Mouse (Mus musculus) inflammation-experienced regulatory T-cells, adult 6 months (primary cell): Measurements from ENCODE around the gene Ramp2. TPM values are rescaled to one million over a fixed set of nuclear protein-coding genes. Genes with fewer than 3 reads are reported as not detected.

Experiments used
- ATAC-seq: one replicate; pipeline ENCODE4 v1.8.0; 2017
- polyA plus RNA-seq, 3 experiments: library from polyadenylated mRNA; unstranded; fragments of 100-300 nt; shearing (Covaris generic); gene quantifications; one replicate each; pipeline ENCODE4 v1.2.1; 2017

Gene Ramp2
- polyA plus RNA-seq, 3 experiments from 2014 or later, result not detected

DNA sequence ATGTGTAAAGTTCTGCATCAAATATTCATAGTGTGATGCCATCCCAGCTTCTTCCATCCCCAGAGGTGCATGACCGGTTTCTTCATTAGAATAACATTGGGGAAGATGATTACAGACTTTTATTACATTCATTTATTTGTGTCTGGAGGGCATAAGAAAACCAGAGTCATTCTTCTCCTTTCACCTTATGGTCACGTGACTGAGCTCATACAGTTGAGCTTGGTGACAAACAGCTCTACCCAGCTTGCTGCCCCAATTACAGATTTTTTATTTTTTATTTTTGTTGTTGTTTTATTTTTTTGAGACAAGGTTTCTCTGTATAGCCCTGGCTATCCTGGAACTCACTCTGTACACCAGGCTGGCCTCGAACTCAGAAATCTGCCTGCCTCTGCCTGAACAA is 26.6 kb downstream of the Ramp2 start:
- ATAC-seq, result no peak

DNA sequence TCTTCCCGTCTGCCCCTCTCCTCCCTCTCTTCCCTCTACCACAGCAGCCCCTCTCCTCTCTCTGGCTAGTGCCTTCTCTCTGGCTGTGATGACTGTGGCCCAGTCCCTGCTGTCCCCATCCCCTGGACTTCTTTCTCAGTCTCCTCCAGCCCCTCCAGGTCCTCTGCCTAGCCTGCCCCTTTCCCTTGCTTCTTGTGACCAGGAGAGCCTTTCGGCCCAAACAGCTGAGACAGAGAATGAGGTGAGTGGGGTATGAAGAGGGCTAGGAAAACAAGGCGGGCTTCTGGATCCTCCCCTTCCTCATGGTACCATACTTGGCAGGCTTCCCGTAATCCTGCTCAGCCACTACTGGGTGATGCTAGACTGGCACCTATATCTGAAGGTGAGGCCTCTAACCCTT is 29.5 kb downstream of the Ramp2 start:
- no peak for ATAC-seq

DNA sequence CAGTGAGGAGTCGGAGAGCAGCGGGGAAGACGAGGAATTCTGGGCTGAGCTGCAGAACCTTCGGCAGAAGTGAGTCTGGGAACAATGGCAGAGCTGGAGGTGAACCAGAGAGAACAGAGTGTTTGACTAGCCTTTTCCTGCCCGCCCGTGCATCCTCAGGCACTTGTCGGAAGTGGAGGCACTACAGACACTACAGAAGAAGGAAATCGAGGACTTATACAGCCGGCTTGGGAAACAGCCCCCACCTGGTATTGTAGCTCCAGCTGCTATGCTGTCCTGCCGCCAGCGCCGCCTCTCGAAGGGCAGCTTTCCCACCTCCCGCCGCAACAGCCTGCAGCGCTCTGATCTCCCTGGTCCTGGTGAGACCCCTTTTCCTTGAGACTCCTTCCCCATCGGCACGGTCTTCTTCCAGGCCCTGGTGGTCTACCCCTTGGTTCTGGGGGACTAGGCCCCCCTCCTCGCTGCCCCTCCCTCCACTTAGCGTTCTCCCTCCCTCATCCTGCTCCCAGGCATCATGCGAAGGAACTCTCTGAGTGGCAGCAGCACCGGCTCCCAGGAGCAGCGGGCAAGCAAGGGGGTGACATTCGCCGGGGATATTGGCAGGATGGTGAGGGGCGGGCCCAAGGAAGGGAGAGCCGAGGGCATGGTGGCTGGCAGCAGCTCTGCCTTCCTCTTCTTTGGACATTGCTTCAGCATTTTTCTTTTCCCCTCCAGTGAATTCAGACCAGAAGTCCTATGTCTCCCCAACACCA is 30.7 kb downstream of the Ramp2 start:
- no peak for ATAC-seq

DNA sequence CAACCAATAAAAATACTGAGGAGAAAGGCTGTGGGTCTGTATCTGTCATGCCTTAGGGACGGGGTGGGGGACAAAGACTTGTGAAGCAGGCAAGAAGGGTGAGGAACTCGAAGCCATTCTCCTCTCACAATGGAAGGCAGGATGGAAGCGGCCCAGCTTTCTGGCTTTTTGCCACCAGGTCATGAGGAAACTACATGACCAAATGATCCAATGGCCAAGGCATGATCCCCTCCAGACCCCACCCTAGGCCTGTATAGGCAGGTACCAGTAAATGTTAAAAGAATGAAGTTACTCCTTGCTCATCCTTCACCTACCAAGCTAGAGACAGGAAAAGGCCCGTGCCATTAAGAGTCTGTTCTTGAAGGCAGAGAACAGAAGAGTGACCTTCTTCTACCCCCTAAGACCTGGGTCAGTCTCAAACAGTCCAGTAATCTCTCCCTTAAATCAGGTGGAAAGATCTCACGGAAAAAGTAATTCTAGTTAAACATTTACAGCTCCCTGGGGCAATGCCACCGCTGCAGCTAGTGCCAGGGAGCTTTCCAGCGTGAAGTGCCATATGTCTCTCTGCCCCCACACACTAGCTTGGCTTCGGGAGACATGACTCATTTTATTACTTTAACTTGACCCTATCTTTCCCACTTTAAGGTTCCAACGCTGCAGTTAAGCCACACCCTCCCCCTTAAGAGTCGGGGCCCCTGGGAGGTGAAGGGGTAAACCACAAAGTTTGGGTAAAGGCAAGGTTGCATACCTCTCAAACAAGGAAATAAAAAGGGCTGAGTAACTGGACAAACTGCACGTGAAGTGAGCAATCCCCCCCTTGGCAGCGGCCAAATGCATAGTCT is 31.8 kb downstream of the Ramp2 start:
- no peak for ATAC-seq

DNA sequence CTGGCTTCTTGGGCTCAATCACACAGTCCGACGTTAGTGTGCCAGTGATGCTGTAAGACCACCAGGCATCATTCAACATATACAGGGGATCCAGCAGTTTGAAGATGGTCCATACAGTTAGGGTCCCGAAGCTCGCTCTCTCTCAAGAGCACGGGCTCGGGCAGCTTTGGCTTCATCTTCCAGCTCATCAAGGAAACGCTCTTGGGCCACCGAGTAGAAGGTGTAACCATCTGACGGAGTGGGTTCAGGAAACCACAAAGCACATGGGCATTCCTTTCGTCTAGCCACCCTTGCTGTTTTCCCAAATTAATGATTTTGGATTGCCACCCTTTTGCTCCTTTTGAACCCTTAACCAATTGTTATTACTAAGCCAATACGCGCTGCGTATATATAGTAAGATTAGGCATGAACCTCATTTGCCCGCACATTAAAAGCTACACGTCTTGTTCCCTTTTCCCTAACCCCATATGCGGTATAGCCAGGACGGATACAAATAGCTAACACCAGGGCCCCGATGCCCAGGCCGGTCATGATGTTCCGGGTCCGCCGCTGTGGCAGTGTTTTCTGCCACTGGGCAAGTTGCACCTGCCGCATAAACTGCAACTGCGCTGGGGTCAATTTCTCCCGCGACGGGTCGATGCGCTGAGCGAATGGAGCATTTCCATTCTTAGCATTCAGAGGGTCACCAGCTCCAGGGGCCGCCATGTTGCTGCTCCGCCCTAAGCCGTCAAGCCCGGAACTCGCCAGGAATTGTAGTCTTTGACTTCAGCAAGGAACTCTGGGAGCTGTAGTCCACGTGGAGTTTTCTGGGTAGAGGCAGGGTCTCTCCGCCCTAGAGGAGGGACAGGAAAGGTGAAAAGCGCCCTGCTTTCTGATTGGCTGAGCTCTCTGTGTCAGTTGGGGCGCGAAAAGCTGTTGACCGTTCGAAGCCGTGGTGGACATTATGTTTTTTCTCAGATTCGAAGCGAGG is 32.7 kb downstream of the Ramp2 start, which contains the start of the genes Cntd1 and Coa3:
Cntd1 (plus strand) TSS at position 790 of the 970 bp plus-strand sequence.
Coa3 (minus strand) TSS at position 892 of the 970 bp plus-strand sequence.
- peak; percentile 99 for ATAC-seq

DNA sequence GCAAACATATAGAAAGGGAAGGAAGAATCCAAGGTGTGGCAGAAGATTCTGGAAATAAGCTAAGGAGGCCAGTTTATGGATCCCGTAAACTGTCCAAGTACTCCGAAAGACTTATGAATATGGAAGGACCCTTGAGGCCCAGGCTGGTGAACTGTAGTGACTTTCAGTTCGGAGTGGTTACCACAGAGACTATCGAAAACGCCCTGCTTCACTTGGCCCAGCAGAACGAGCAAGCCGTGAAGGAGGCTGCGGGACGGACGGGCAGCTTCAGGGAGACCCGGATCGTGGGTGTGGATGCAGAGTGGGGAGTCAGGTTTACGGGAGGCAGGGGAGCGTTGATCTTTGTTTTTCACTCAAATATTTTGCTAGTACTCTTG is 33.4 kb downstream of the Ramp2 start:
- no peak for ATAC-seq

DNA sequence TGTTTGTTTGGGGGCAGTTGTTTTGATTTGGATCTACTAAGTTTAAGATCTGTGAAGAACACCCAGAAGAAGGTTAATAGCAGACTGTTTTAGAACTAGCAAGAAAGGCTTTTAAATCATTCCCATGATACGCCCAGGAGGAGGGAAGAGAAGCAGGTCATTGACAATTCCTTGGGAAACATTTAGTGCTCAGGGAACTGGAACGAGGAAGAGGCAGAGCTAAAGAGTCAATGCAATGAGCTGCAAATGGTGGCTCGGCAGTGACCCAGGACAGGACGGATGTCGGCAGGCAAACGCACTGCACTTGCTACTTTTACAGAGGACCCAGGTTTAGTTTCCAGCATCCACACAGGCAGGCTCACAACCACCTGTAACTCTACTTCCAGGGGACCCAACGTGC is 35.0 kb downstream of the Ramp2 start:
- no peak for ATAC-seq

DNA sequence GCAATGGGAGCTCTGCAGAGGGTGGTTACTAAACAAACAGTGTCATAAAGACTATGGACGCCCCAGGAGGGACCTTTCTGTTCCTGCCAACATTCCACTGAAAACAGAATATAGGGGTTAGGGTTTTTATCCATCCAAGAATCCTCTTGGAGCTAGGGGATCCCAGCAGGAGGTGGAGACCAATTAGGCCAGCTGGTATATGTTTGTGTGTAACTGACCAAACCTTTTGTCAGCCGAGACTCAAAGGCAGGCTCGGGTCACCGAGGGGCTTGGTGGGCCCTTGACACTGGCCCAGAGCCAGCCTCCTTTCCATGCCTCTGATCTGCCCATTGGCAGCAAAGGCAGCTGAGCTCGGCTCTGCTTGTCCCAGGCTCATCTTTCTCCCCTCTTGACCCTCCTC is 37.1 kb downstream of the Ramp2 start:
- ATAC-seq, result no peak

DNA sequence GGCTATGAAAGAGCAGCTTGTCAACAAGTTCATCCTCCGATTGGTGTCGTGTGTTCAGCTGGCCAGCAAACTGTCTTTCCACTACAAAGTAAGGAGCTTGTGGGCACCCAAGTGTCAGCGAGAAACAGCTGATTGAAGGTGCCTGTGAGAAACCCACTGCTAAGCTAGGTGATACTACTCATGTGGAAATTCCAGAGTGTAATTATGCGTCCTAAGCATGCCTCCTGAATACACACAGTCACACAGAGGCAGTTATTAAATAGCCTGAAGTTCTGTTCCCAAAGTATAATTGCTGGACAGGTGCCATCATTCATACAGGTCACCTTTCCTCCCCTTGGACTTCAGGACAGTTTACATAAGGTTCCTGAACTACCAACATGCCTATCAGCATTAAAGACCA is 38.0 kb downstream of the Ramp2 start:
- no peak for ATAC-seq

DNA sequence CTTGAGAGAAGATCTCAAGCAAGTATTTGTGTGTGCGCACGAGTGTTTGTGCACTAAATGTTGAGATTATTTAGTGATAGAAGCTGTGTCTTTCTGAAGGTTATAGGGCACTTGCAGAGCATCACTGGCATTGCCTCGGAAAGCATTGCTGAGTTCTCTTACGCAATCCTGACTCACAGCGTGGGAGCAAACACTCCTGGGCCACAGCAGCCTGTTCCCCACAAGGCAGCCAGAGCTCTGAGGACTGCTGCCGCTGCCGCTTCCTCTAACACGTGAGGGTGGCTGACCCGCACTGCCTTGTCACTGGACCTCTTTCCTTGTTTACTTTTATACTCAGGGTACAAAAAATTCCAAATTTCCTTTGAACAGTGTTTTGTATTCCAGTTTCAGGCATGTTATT is 41.5 kb downstream of the Ramp2 start:
- ATAC-seq, result no peak

DNA sequence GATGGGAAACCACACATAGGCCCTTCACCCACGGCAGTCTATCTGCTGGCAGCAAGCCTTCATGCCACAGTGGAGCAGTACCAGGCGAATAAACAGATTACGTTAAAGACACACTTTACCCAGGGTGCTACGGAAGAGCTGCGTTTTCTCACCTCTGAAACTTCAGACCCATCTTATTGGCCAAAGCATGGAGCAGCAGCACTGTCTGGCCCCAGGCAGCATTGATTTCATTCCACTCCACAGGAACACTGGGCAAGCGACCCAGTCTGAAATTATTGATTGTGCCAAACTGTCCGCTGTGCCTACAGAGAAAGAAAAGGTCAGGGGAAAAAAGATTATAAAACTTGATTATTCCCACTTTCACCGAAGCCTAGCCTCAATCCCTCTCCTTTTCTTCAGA is 45.4 kb downstream of the Ramp2 start:
- no peak for ATAC-seq

DNA sequence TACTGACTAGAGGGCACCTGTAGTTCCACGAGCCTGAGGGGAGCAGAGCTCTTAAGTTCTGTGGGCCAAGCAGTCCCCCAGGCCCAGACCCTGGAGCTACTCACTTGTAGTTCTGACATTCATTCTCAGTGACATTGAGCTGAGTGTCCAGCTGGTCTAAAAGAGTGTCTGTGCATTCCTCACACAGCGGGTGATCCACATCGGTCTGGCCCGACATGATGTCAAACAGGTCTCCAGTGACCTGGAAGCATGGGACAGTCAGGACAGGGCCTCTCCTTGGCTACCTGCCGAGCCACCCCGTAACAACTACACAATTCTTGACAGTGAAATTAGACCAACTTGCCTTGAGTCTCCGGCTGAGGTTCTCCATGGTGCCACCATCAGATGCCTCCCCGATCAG is 49.4 kb downstream of the Ramp2 start:
- ATAC-seq, result no peak

DNA sequence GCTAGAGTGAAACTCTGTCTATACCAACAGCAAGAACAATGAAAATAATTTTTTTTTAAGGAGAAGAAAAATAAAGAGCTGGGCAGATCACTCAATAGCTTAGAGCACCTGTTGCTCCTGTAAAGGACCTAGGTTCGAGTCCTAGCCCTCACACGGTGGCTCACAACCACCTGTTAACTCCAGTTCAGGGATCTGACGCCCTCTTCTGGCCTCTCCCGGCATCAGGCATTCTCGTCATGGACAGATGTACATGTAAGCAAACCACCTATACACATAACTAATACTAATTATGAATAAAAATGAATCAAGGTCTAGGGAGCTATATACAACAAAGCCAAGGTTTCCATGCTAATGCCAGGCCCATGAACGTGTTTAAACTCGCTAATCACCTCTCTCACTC is 55.1 kb downstream of the Ramp2 start:
- ATAC-seq, result no peak

DNA sequence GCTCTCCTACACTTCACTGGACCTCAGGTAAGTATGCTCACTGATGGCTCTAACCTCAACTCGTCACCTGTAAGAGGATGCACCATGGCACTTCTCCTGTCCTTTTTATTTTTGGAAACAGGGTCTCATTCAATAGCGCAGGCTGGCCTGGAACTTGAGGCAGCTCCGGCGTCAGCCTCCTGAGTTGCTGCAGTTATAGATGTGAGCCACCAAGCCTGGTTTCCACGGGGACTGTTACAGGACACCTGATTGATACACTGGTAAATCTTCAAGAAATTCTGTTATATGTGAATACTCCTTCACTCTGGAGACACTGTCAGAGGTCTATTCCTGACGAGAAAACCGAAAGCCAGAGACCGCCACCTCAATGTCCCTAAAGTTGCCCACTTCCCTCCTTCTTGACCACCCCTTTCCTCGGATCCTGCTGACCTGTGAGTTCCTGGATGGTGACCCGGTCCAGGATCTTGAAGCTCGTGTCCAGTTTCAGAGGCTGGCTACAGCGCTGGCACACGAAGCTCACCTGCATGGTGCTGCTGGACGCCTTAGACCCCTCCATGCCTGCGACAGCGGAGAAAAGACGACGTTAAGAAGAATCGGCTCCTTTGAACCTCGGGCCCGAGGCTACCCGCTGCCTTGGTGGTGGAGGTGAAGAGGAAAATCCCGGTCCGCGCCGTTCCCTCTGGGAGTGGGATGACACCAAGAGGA is 55.6 kb downstream of the Ramp2 start:
- no peak for ATAC-seq

DNA sequence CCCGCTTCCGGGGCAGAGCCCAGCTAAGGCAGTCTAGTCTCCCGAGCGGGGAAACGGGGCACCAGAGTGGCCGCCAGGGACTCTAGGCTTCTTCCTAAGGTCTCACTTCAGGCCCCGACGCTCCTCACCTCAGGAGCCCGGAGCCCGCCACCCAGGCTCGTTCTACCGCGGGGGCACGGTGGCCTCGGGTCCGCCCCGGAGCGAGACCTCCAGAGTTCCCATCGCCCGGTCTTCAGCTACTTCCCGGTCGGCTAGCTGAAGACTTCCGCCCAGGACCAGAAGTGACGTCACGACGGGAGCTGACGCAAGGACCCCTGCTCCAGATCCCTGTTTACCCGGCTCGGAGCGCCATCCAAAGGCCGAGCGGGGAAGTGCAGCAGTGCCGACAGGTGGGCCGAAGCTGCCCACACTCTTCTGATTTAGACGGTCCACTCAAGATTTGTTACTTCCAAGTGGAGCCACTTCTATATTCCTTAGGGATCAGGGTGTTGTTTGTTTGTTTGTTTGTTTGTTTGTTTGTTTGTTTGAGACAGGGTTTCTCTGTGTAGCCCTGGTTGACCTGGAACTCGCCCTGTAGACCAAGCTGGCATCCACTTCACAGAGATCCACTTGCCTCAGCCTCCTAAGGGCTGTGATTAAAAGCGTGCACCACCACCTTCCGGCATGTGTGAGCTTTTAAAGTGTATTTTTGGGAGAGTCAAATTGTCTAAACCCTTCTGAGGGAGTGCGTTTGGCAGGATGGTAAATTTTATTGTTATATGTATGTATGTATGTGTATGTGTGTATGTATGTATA is 56.4 kb downstream of the Ramp2 start, which contains the start of gene Becn1:
Becn1 (minus strand) TSS at position 283 of the 795 bp plus-strand sequence.
- peak; percentile 96 for ATAC-seq

DNA sequence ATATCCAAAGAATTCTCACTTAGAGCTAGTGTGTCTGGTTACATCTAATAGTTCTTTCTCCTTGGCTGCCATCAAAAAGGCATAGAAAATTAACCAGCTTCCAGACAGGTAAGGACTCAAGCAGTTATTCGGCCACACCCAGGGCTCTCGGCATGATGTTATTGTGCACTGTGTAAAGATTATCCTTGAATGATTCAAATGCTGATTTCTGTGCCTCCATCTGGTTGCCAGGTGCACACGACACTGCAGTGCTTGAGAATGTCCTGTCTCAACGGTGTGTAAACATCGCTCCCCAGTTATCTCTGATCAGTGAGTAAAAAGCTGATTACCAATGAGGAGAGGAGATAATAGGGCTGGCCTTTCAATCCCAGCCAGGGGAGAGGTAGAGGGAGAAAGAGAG is 61.9 kb downstream of the Ramp2 start:
- no peak for ATAC-seq

Other genes starting within 250 kb of the Ramp2 start
- gene Atp6v0a1, start 236.6 kb upstream of the Ramp2 start, polyA plus RNA-seq, result 1 to 10 TPM; 1.3 to 7.7 (median 6.8) TPM
- 1 to 10 TPM; 4.4 to 7.3 (median 5.7) TPM for gene Naglu, start 176.0 kb upstream of the Ramp2 start, polyA plus RNA-seq
- under 1 TPM in 1 of 3 experiments, not detected in 2; 0.26 TPM for gene Hsd17b1, start 167.6 kb upstream of the Ramp2 start, polyA plus RNA-seq
- gene Coasy, start 163.5 kb upstream of the Ramp2 start, polyA plus RNA-seq, result 10 to 100 TPM; 16.5 to 21.0 (median 18.2) TPM
- gene Mlx, start 158.8 kb upstream of the Ramp2 start, polyA plus RNA-seq, result 10 to 100 TPM; 61.9 to 74.3 (median 66.5) TPM
- gene Psmc3ip, start 150.6 kb upstream of the Ramp2 start, polyA plus RNA-seq, result 10 to 100 TPM in 1 of 3 experiments, 1 to 10 TPM in 2; 7.7 to 19.7 (median 10.0) TPM
- gene Retreg3, start 126.1 kb upstream of the Ramp2 start, polyA plus RNA-seq, result 10 to 100 TPM; 15.1 to 26.8 (median 21.4) TPM
- 10 to 100 TPM; 24.7 to 32.4 (median 24.7) TPM for gene Tubg1, start 126.1 kb upstream of the Ramp2 start, polyA plus RNA-seq
- 1 to 10 TPM; 1.2 to 1.8 (median 1.5) TPM for gene Tubg2, start 90.1 kb upstream of the Ramp2 start, polyA plus RNA-seq
- gene Cntnap1, start 75.5 kb upstream of the Ramp2 start, polyA plus RNA-seq, result under 1 TPM in 2 of 3 experiments, not detected in 1; 0.09 to 0.15 TPM
- gene Plekhh3, start 74.7 kb upstream of the Ramp2 start, polyA plus RNA-seq, result not detected
- under 1 TPM in 2 of 3 experiments, not detected in 1; 0.33 to 0.55 TPM for gene Ccr10, start 70.6 kb upstream of the Ramp2 start, polyA plus RNA-seq
- 10 to 100 TPM; 38.0 to 70.6 (median 62.7) TPM for gene Ezh1, start 19.6 kb upstream of the Ramp2 start, polyA plus RNA-seq
- gene Vps25, start 7.7 kb downstream of the Ramp2 start, polyA plus RNA-seq, result 100 to 1,000 TPM; 134 to 144 (median 138) TPM
- 1 to 10 TPM in 1 of 3 experiments, under 1 TPM in 1, not detected in 1; 0.75 to 2.9 TPM for gene Wnk4, start 14.5 kb downstream of the Ramp2 start, polyA plus RNA-seq
- gene Cntd1, start 33.0 kb downstream of the Ramp2 start, polyA plus RNA-seq, result 1 to 10 TPM in 1 of 3 experiments, under 1 TPM in 2; 0.63 to 1.2 (median 0.71) TPM
- 100 to 1,000 TPM; 129 to 132 (median 131) TPM for gene Coa3, start 33.1 kb downstream of the Ramp2 start, polyA plus RNA-seq
- gene Becn1, start 56.3 kb downstream of the Ramp2 start, polyA plus RNA-seq, result 10 to 100 TPM; 62.1 to 87.3 (median 74.1) TPM
- gene Psme3, start 70.2 kb downstream of the Ramp2 start, polyA plus RNA-seq, result 10 to 100 TPM; 25.8 to 37.6 (median 36.8) TPM
- 10 to 100 TPM in 1 of 3 experiments, 1 to 10 TPM in 2; 2.5 to 12.3 (median 4.9) TPM for gene Aoc2, start 79.0 kb downstream of the Ramp2 start, polyA plus RNA-seq
- not detected for gene Aoc3, start 84.6 kb downstream of the Ramp2 start, polyA plus RNA-seq
- not detected for gene G6pc, start 121.5 kb downstream of the Ramp2 start, polyA plus RNA-seq
- gene Aarsd1, start 171.6 kb downstream of the Ramp2 start, polyA plus RNA-seq, result 10 to 100 TPM; 34.2 to 43.2 (median 40.5) TPM
- 1 to 10 TPM in 1 of 3 experiments, under 1 TPM in 2; 0.46 to 1.3 (median 0.57) TPM for gene Gm27029, start 178.8 kb downstream of the Ramp2 start, polyA plus RNA-seq
- gene Rundc1, start 179.1 kb downstream of the Ramp2 start, polyA plus RNA-seq, result 1 to 10 TPM; 6.7 to 7.2 (median 6.9) TPM
- gene Ptges3l, start 179.3 kb downstream of the Ramp2 start, polyA plus RNA-seq, result 1 to 10 TPM; 1.6 to 2.2 (median 2.1) TPM
- gene Rpl27, start 196.3 kb downstream of the Ramp2 start, polyA plus RNA-seq, result 100 to 1,000 TPM; 523 to 733 (median 603) TPM
- 100 to 1,000 TPM; 143 to 171 (median 153) TPM for gene Ifi35, start 202.4 kb downstream of the Ramp2 start, polyA plus RNA-seq
- not detected for gene Rnd2, start 219.0 kb downstream of the Ramp2 start, polyA plus RNA-seq
- 1 to 10 TPM; 1.7 to 2.5 (median 1.9) TPM for gene Vat1, start 220.2 kb downstream of the Ramp2 start, polyA plus RNA-seq